Mouse (Mus musculus) lung, postnatal 10 days (tissue): ENCODE data around the gene Tut4.

Source experiments
- DNase-seq: peaks from one replicate; pipeline ENCODE4 v3.0.0; 2021

Tut4 gene

DNA sequence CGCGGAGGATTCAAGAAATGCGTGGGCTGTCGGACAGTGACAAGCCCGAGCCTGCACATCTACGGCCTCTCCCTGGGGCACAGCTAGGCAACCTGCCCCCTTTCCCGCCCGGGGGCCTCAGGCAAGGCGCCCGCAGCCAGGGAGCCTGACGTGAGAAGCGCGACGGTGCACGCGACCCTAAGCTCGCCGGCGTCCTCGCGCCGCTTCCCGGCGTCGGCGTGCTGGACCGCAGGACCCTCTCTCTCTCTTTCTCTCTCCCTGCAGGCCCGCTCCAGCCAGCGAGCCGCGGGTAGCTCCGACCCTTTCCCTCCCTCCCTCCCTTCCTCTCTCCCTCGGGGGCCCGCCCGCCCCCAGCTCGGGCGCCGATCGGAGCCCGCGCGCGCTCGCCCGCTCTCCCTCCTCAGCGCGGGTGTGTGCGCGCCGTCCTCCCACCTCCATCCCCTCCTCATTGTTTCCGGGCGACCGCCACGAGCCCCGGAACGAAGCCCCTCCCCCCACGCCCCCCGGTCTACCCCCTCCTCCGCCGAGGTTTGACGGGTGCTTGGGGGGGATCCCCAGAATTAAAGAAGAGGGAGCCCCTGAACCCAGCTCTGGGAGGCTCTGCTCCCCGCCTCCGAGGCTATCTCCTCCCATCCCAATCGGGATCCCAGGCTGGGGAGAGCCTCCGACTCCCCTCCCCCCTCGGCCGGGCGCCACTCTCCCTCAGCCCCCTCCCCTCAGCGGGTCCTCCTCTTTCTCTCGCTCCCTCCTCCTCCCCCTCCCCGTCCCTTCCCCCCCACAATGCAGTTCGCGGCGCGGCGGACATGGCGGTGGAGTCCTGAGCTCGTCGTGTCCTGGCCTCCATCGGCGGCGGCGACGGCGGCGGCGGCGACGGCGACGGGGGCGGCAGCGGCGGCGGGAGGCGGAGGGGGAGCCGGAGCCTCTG, at the start of gene Tut4:
TSS of gene Tut4 (plus strand) at position 196 of the 925 bp plus-strand sequence.
- DNase-seq, result peak; percentile 94

DNA sequence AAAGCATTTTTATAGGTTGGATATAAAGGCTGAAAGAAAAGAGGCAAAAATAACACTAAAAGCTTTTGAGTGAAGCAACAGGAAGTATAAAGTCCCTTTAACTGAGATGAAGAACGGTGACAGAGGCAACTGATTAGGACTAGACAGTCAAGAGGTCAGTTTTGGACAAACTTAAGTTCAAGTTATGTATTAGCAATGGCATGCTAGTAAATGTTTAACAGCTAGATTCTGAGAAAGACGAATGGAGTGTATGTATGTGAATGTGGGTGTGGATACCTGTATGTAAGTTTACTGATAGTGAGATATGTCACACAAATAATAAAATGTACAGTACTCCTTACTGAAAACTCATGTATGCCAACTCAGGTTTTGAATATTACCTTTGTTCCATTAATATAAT, 34.6 kb upstream of the Tut4 start:
- no peak for DNase-seq

- no peak for DNase-seq
These were observed 31.4 kb upstream of the Tut4 start for GRCm38 (mm10) chr4:108427719-108428340.

DNA sequence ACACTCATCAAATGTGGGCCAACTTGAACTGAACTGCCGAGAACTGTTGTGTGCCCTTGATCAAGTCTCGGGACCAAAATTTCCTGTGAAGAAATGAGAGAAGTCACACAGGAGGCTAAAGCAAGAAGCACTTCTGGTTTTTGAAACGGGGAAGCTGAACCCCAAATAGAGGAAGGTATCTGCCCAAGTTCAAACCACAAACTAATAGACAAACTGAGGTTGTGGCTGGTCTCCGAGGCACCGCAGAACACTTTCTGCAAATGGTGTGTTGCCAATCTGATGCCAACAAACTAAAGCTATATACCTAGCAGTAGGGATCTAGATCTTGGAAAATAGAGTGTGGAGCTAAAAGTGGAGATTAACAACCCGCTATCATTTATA, 30.9 kb upstream of the Tut4 start:
- no peak for DNase-seq

- no peak for DNase-seq
These were observed 28.3 kb upstream of the Tut4 start for GRCm38 (mm10) chr4:108430656-108431560.

- DNase-seq, result no peak
These were observed 27.7 kb upstream of the Tut4 start for GRCm38 (mm10) chr4:108431561-108431936.

DNA sequence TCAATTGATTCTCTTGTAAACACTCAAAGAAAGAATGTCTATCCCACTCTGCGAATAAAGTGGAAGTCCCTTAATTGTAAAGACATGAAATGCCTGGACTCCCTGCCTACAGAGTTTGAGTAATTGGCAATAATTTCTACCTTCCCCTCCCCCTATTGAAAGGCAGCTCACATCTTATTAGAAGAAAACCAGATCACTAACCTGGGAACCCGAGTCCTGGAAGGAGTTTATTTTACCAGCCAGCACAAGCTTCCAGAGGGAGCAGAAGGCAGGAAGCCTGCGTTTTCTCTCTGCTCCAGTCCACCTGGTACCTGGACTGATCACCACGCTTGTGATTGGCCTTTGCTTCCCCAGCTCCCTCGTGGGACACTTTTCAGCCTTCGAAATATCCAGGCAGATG, 25.9 kb upstream of the Tut4 start:
- DNase-seq, result no peak

- no peak for DNase-seq
These were observed 25.0 kb upstream of the Tut4 start for GRCm38 (mm10) chr4:108434221-108434620.

- no peak for DNase-seq
These were observed 24.4 kb upstream of the Tut4 start for GRCm38 (mm10) chr4:108434781-108435180.

DNA sequence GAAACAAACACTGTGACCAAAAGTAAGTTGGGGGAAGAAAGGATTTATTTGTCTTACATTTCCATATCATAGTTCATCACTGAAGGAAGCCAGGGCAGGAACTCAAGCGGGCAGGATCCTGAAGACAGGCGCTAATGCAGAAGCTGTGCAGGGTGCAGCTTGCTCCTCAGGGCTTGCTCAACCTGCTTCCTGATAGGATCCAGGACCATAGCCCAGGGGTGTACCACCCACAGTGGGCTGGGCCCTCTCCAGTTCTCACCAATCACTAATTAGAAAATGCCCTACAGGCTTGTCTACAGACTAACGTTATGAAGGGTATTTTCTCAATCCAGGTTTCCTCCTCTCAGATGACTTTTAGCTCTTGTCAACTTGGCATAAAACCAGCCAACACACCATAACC, 23.6 kb upstream of the Tut4 start:
- DNase-seq, result no peak

- DNase-seq, result no peak
These were observed 23.0 kb upstream of the Tut4 start for GRCm38 (mm10) chr4:108436225-108436624.

DNA sequence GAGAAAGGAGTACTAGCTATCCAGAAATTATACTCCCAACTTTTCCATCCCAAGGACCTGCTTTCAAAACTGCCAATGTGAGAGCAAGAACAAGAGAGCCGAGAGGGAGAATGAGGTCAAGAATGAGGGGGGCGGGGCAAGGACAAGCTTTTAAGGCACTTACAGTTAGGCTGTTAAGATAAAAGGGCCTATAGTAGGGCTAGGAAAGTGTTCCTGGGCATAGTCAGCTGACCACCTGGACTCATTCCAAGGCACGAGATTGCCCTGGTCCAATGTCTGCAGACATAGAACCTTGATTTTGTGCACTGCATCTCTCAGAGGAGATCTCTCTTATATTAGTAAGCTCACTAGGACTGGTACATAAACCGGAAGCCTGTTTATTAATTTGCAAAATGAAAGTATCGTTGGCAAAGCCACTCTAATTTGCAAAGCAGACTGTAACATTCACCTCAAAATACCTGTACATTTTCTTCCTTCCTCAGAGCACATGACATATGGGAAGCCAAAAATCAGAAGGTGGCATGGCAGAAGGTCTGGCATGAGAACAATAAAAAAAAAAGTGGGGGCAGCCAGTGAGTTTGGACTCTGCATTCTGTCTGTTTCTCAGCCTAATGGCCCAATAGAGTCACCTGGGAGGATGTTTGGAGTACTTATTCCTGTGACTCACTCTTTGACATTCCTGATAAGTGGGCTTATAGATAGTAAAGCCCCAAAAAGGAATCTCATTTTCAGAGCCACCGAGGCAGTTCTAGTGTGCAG, 21.0 kb upstream of the Tut4 start:
- peak; percentile 76 for DNase-seq

DNA sequence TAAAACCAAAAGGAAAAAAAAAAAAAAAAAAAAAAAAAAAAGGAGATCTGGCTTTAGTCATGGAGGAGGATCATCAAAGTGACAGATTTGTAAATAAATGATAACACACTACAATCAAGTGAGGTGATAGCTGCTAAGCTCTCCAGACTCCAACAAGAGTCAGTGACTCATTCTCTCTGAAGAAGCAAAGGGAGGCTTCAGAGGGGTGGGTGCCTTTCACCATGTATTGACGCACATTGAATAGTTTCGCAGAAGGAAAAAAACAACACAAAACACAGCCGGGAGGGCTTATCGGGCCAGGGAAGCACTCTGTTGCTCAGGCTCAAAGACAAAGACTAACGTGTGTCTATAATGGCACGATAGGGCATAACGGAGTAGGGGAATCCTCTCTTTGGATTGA, 11.1 kb upstream of the Tut4 start:
- no peak for DNase-seq

DNA sequence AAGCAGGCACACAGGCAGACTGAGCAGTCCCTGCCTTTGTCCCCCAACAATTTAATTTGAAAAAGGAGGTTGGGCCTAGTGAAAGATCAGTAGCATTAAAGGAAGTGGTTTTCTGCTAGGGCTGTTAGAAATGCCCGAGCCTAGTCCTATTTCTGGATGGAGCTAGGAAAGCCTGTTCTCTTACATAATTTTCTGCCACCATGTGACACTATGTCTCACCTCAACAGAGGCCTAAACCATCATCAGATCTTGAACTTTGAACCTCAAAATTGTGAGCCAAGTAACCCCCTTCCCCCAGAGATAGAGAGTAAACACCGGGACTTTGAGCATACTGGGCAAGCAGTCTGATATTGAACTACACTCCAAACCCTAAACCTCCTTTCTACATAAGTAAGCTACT, 3.2 kb upstream of the Tut4 start:
- DNase-seq, result no peak

DNA sequence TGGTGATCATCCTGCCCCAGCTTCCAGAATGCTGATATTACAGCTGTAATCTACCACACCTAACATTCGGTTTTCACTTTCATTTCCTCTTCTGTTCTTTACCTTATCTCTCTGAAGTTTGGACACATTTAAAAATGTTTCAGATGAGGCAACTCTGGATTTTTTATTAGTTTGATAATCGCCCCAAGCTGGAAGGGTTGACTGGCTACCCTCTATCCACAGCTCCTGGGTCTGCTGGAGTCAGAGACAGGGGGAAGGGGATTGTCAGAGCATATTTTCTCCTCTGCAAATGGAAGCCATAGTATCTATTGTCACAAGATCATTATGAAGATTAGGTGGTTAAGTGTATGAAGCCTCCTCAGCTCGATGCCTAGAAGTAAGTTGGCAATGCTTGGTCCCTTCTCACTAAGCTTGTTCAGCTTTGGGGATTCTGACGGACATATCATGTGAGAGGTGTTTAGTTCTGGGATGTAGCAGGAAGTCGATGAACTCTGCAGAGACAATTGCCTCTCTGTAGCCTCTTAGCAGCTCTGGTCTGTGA, 955 bp upstream of the Tut4 start:
- DNase-seq, result peak; percentile 10

DNA sequence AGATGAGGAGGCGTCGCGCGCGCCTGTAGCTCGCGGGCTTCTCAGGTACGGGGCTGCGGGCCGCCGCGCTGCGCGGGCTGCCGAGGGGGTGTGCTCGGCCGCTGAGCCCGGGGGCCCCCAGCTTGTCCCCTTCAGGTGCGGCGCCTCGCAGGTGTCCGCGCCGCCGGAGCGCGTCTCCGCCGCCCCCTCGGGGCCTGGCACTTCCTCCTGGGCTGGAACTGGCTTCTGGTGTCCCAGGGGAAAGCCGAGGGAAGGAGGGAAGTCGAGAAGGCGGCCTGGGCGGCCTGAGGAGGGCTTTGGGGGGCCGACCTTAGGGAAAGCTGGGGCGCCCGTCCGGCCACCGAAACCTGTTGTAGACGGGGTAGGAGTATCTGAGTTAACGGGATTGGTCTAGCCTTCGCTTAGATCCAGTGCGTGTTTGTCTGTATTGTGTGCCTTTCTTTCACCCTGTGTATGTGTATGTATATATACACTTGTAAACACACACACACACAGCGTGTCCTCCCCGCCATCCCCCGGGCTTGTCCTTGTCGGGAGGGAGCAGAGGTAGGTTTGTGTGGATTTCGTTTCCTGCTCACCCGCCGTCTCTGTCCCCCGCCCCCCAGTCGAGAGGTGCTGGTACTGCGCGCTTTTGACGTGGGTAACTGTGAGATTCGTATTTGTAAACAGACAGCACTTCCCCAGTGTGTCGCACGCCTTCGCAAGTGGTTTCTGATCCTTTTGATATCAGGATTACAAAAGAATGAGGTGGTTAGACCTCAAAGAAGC, 1.1 kb downstream of the Tut4 start:
- peak; percentile 78 for DNase-seq

DNA sequence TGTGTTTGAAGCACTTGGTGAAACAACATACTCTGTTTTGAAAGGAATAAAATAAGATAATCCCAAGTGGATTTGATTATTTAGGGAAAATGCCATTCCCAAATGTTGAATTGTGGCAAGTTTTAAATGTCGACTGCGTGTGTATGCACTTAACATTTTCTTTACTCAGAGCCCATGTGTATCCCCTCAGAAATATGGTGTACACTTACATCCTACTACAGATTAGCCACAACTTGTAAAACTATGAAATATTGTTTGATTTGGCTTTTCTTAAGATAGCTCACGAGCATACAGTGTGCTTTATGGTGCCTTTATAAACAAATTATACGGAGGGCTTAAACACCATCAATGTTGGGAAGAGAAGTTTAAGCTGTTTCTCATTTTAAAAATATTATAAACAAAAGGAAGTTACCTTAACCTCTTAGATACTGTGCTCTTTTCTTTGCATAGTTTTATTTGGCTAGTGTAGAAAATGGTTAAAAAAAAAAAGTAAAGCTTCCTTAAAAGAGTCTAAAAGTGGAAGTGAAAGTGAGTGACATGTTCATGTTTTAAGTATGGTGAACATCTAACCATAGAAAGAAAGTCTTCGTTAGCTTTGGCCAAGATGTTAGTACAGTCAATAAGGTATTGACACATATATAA, 2.2 kb downstream of the Tut4 start:
- no peak for DNase-seq

GRCm38 (mm10) chr4:108473586-108473985, 14.4 kb downstream of the Tut4 start:
- DNase-seq, result no peak

GRCm38 (mm10) chr4:108482776-108483175, 23.6 kb downstream of the Tut4 start:
- DNase-seq, result no peak

- no peak for DNase-seq
These were observed 25.0 kb downstream of the Tut4 start for GRCm38 (mm10) chr4:108484230-108484629.

DNA sequence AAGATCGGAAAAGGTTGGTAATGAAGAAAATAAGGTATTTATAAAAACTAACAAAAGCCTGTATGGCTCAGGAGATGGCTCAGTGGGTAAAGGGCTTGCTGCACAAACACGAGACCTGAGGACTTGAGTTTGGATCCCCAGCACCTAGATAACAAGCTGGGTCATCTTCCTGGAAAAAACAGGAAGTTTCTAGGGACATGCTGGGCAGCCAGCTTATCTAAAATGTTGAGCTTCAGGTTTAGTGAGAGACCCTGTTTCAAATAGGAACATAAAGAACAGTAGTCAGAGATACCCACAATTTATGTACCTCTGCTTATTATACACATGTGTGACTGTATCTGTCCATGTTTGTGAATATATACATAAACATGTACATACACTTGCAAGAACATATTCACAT, 43.8 kb downstream of the Tut4 start:
- no peak for DNase-seq
